16 mouse cellular contexts compared by ENCODE assay signal in genomic region chr13:55829018-55829655, GRCm38 (mm10). TPM values are rescaled to one million over a fixed set of nuclear protein-coding genes. Genes with fewer than 3 reads are reported as not detected.
A peak's percentile ranks its signal among the peaks of the same experiment; 100 is the strongest.
DNase-seq lines count a peak whose midpoint lies in the region; ATAC-seq and TF ChIP-seq lines count a peak whose summit lies in the region.
"Had no signal": no experiment of that assay in that cellular context is flagged by ENCODE, and none has a peak within 500 bp of the region (broad histone marks: within the 10 kb centered on the region; RNA-seq: fewer than 3 reads in every experiment).

No protein-coding gene starts in this region.

- ATAC-seq in hindbrain, embryonic 13.5 days (ENCODE audit: low FRiP score), result no peak
- ATAC-seq in limb, embryonic 11.5 days (ENCODE audit: insufficient number of reproducible peaks, low FRiP score, low TSS enrichment, low read depth), result no peak
- ATAC-seq: CD4-positive, CD25-positive, alpha-beta regulatory T cell, adult 4 months; Patski had no signal

- H3K27me3 ChIP-seq in hindbrain, embryonic 10.5 days (ENCODE audit: insufficient read depth, poor library complexity, severe bottlenecking), result peaks cover 98% of the 10 kb centered on the region
- peaks cover 92% of the 10 kb centered on the region for H3K27me3 ChIP-seq in hindbrain, embryonic 13.5 days
- peaks cover 94% of the 10 kb centered on the region for H3K27me3 ChIP-seq in E14TG2a.4 (ENCODE audit: insufficient read depth, low read length)
- peaks cover 98% of the 10 kb centered on the region for H3K27me3 ChIP-seq in embryonic facial prominence, embryonic 10.5 days (replicated peaks; ENCODE audit: low read depth, poor library complexity, severe bottlenecking)
- peaks cover 65% of the 10 kb centered on the region for H3K27me3 ChIP-seq in limb, embryonic 11.5 days (ENCODE audit: control insufficient read depth, insufficient read depth, low read length)

- H3K9me3 ChIP-seq in hindbrain, embryonic 10.5 days, result no peaks in the 10 kb centered on the region
- H3K9me3 ChIP-seq in hindbrain, embryonic 13.5 days, result no peaks in the 10 kb centered on the region; the same call in 1 of the 2 replicates
- no peaks in the 10 kb centered on the region; the same call in 1 of the 2 replicates for H3K9me3 ChIP-seq in E14TG2a.4 (ENCODE audit: low read length)
- H3K9me3 ChIP-seq in embryonic facial prominence, embryonic 10.5 days, result no peaks in the 10 kb centered on the region
- no peaks in the 10 kb centered on the region for H3K9me3 ChIP-seq in limb, embryonic 11.5 days (ENCODE audit: control insufficient read depth, low read length)
- H3K9me3 ChIP-seq: liver, embryonic 13.5 days had no signal

- H3K4me2 ChIP-seq in hindbrain, embryonic 13.5 days, result no peak overlapping the region
- H3K4me2 ChIP-seq in limb, embryonic 11.5 days (ENCODE audit: low read depth, severe bottlenecking), result peak overlapping the region; percentile 52

- peaks cover 46% of the 10 kb centered on the region for H3K4me1 ChIP-seq in hindbrain, embryonic 10.5 days (replicated peaks)
- H3K4me1 ChIP-seq in hindbrain, embryonic 13.5 days (replicated peaks), result peaks cover 31% of the 10 kb centered on the region
- H3K4me1 ChIP-seq in E14TG2a.4 (replicated peaks; ENCODE audit: low read depth, low read length), result peaks cover 48% of the 10 kb centered on the region
- peaks cover 55% of the 10 kb centered on the region for H3K4me1 ChIP-seq in embryonic facial prominence, embryonic 10.5 days
- peaks cover 20% of the 10 kb centered on the region for H3K4me1 ChIP-seq in limb, embryonic 11.5 days (ENCODE audit: control insufficient read depth, insufficient read depth, low read length)

- 0 out of 2 replicates have a peak overlapping the region, but pooled peaks have one; percentile 31 for H3K4me3 ChIP-seq in hindbrain, embryonic 10.5 days
- H3K4me3 ChIP-seq in hindbrain, embryonic 13.5 days, result no peak overlapping the region
- 0 out of 2 replicates have a peak overlapping the region, but pooled peaks have one; percentile 24 for H3K4me3 ChIP-seq in E14TG2a.4 (replicated peaks; ENCODE audit: low read length)
- H3K4me3 ChIP-seq in embryonic facial prominence, embryonic 10.5 days, result peak overlapping the region; percentile 63
- H3K4me3 ChIP-seq in limb, embryonic 11.5 days (ENCODE audit: low read depth, low read length), result peak overlapping the region; percentile 70
- H3K4me3 ChIP-seq: myocyte had no signal

- H3K9ac ChIP-seq in hindbrain, embryonic 13.5 days, result no peak overlapping the region
- peak overlapping the region; percentile 96 for H3K9ac ChIP-seq in limb, embryonic 11.5 days (ENCODE audit: low read length)
- H3K9ac ChIP-seq: liver, embryonic 13.5 days had no signal

- TF ChIP-seq CTCF in E14TG2a.4 (conservative IDR thresholded peaks at IDR 0.05; ENCODE audit: low read length), result no peak

- DNase-seq in hindbrain, embryonic 10.5 days (ENCODE audit: low spot score), result no peak
- DNase-seq in embryonic facial prominence, embryonic 10.5 days (ENCODE audit: low spot score), result no peak
- DNase-seq in limb, embryonic 11.5 days (ENCODE audit: low spot score), result no peak
- DNase-seq in retina, postnatal 1 day, result no peak
- DNase-seq in natural killer cell, adult 2 months (ENCODE audit: low spot score in 2 of 2), result no peak
- no peak for DNase-seq in spleen, postnatal 36 days (ENCODE audit: low spot score in 2 of 2)
- DNase-seq: kidney, postnatal 14 days; liver, embryonic 13.5 days; spleen, adult 18-20 months; thymus, postnatal 36 days had no signal

- 1% methylated on average over 12 of the region's 12 CpGs for WGBS in hindbrain, embryonic 10.5 days
- 1% methylated on average over 12 of the region's 12 CpGs for WGBS in hindbrain, embryonic 13.5 days
- WGBS in embryonic facial prominence, embryonic 10.5 days, result 1% methylated on average over 12 of the region's 12 CpGs
- WGBS in limb, embryonic 11.5 days, result 2% methylated on average over 12 of the region's 12 CpGs

- no peak overlapping the region for H3K27ac ChIP-seq in hindbrain, embryonic 10.5 days
- H3K27ac ChIP-seq in hindbrain, embryonic 13.5 days, result no peak overlapping the region
- H3K27ac ChIP-seq in embryonic facial prominence, embryonic 10.5 days (replicated peaks), result peak overlapping the region; percentile 89
- peak overlapping the region; percentile 81 for H3K27ac ChIP-seq in limb, embryonic 11.5 days (replicated peaks; ENCODE audit: low read depth, low read length)
- H3K27ac ChIP-seq: liver, embryonic 13.5 days had no signal

- no peaks in the 10 kb centered on the region for H3K36me3 ChIP-seq in hindbrain, embryonic 10.5 days
- H3K36me3 ChIP-seq in hindbrain, embryonic 13.5 days, result no peaks in the 10 kb centered on the region
- no peaks in the 10 kb centered on the region for H3K36me3 ChIP-seq in E14TG2a.4 (ENCODE audit: insufficient read depth, low read length)
- H3K36me3 ChIP-seq in embryonic facial prominence, embryonic 10.5 days (replicated peaks), result peaks cover 16% of the 10 kb centered on the region; the same call in 1 of the 2 replicates
- no peaks in the 10 kb centered on the region for H3K36me3 ChIP-seq in limb, embryonic 11.5 days (ENCODE audit: control insufficient read depth, insufficient read depth, low read length)
- H3K36me3 ChIP-seq: liver, embryonic 13.5 days had no signal

RNA-seq across cellular contexts. Expression of gene Pitx1, which starts 6.9 kb away (rescaled TPM):
- 0.47 and 0.80 TPM in 2 replicates for polyA plus RNA-seq in hindbrain, embryonic 10.5 days (2016; fragmentation: Nextera tagmentation; extraction: Ambion mirVana)
- 0.22 and 1.3 TPM in 2 replicates for polyA plus RNA-seq in hindbrain, embryonic 13.5 days (2015; fragmentation: Nextera tagmentation; extraction: Ambion mirVana)
- 44.2 and 52.9 TPM in 2 replicates for polyA plus RNA-seq in embryonic facial prominence, embryonic 10.5 days (2016; fragmentation: Nextera tagmentation; extraction: Ambion mirVana)
- polyA plus RNA-seq in limb, embryonic 11.5 days (2014; fragmentation: Nextera tagmentation; extraction: Ambion mirVana), result 155 and 197 TPM in 2 replicates
- polyA plus RNA-seq: CD4-positive, CD25-positive, alpha-beta regulatory T cell, adult 4 months; cortical plate, adult 2 months; myocyte; Patski had no signal

RNA-seq across cellular contexts. Expression of gene Catsper3, which starts 44.8 kb away (rescaled TPM):
- not detected in 2 replicates for polyA plus RNA-seq in hindbrain, embryonic 10.5 days (2016; fragmentation: Nextera tagmentation; extraction: Ambion mirVana)
- polyA plus RNA-seq in hindbrain, embryonic 13.5 days (2015; fragmentation: Nextera tagmentation; extraction: Ambion mirVana), result not detected in 2 replicates
- polyA plus RNA-seq in embryonic facial prominence, embryonic 10.5 days (2016; fragmentation: Nextera tagmentation; extraction: Ambion mirVana), result not detected in 2 replicates
- polyA plus RNA-seq in limb, embryonic 11.5 days (2014; fragmentation: Nextera tagmentation; extraction: Ambion mirVana), result 0.19 TPM in 1 of 2 replicates, not detected in the other
- polyA plus RNA-seq: liver, embryonic 13.5 days had no signal

Comparison
In these comparisons a context has a peak if more than half of its experiments do, and no peak if none do; other contexts are left out.
1. H3K27ac ChIP-seq: peak in embryonic facial prominence, embryonic 10.5 days (single experiment) and limb, embryonic 11.5 days (single experiment); none in hindbrain, embryonic 10.5 days (single experiment) and hindbrain, embryonic 13.5 days (single experiment).
2. RNA of gene Pitx1, which starts 6.9 kb away (polyA plus RNA-seq): 155 to 197 TPM in limb, embryonic 11.5 days and 44.2 to 52.9 TPM in embryonic facial prominence, embryonic 10.5 days; 0.47 to 0.80 TPM in hindbrain, embryonic 10.5 days and 0.22 to 1.3 TPM in hindbrain, embryonic 13.5 days; every median in the first group is over 10 times any median in the second.